Mouse (Mus musculus) thymus, adult 18-20 months (tissue): ENCODE measurements at regions not wholly inside any gene's neighbourhood (a gene's known extent, or its start where the extent isn't known, plus 50 kb on each side); places are given as distances from the start of the nearest gene placed in this dataset.

Experiments
- DNase-seq, 2 experiments: peaks; one replicate each; pipeline ENCODE4 v3.0.0; 2022; ENCODE audit warnings: mixed read lengths in 2 of 2

GRCm38 (mm10) chr9:41827356-41827755, 296.7 kb downstream of the Sorl1 start:
- DNase-seq, result no peak

DNA sequence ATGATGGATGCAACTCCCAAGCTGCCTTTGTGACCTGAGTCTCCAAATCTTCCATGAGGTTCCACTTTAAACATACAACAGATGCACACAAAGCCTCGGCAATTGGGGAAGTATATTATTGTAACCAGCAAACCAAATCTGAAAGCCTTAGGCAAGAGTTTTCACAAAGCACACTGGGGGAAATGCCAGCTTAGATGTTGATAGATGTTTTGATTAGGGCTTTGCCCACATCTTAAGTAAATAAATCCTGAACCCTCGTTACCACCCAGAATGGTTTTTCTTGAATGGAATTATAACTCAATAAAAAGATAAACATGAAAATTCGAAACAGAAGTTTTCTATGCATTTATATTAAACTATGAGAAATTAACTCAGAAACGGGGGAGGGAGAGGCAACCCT, 302.7 kb downstream of the Sorl1 start:
- DNase-seq, result no peak

GRCm38 (mm10) chr9:41817740-41818461, 306.2 kb downstream of the Sorl1 start:
- DNase-seq, result no peak

DNA sequence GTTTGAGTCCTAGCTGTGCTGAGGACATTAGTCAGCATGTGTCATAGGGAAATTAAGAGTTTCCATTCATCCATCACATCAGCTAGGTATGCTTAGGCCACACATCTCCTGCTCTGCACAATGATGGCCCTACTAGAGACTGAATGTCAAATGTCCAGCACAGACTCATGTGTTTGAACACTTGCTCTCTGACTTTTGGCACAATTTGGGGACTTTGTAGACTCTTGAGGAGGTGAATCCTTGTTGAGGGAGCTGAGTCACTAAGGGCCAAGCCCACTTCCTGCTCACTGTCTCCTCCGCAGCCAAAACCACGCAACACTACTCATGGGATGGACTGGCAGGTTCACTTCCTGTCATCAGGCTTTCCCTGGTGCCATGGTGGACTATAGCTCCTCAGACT, 308.2 kb downstream of the Sorl1 start:
- DNase-seq, result no peak

DNA sequence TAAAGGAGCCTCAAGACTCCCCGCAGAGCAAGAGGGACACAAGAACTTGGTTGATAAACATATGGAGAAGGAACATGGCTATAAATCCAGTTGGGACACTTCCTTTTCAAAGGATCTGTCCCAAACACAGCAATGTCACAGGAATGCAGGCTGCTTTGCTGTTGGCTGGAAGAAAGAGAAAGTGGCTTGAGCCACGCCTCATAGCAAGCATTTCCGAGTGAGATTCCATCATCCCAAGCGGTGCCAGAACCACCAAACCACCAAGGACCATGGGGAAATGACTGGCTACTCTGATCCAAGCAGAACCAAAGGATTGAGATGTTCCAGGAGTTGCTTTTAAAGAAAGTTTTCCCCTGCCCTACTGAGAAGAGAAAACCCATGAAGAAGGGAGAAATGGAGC, 314.8 kb downstream of the Sorl1 start:
- no peak for DNase-seq

- DNase-seq, result no peak
Measured at GRCm38 (mm10) chr9:41808791-41809190, 315.3 kb downstream of the Sorl1 start.

GRCm38 (mm10) chr9:41806289-41806621, 317.8 kb downstream of the Sorl1 start:
- DNase-seq, result no peak

- no peak for DNase-seq
Measured at GRCm38 (mm10) chr9:41805491-41806288, 318.4 kb downstream of the Sorl1 start.

- DNase-seq, result no peak
Measured at GRCm38 (mm10) chr9:41804711-41805331, 319.3 kb downstream of the Sorl1 start.

DNA sequence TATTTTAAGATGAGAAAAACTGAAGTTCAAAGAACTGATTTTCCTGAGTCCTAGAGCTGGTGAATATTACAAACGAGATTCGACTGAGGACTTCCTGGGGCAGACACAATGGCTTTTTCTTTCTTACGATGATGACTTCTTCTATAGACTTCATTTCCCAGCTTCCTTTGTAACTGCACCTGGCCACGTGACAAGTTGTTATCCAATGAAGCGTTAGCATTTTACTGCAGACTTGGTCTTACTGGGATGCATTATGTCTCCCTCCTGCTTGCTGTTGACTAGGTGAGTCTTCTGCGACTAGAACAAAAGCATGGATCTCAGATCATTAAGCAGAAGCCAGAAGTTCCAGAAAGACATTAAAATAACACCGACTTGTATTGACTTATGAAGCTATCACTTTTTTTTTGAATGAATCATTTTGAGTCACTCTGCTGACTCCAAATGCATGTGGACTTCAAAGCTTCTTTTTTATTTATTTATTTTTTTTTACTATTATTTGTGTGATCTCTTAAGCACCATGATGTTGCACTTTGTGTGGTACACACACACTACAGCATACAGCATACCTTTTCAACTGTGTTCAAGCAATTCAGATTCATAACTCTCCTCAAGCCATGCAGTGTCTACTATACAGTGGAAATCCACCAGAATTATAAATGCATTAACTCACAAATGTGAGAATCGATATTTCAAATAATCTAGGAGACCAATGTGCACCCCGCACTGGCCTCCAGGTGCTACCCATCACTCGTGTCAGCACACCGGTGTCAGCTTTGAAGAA, 320.2 kb downstream of the Sorl1 start:
- no peak for DNase-seq

GRCm38 (mm10) chr9:41801376-41801775, 322.7 kb downstream of the Sorl1 start:
- DNase-seq, result no peak

DNA sequence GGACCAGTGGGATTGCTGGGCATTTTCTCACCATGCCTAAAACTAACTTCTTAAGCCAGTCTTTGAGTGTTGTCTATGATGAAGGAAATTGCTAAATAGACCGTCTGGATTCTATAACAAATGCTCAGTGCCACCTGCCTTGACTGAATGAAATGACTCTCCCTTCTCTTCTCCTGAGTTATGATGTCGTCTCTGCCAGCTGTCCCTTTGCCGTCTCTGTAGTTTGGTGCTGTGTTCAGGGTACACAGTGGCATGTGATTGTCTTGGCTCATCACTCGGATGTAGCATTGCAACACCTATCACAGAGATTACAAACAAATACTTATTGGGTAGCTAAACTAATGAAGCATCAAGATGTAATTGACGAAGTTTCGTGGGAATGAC, 331.3 kb downstream of the Sorl1 start:
- no peak for DNase-seq

DNA sequence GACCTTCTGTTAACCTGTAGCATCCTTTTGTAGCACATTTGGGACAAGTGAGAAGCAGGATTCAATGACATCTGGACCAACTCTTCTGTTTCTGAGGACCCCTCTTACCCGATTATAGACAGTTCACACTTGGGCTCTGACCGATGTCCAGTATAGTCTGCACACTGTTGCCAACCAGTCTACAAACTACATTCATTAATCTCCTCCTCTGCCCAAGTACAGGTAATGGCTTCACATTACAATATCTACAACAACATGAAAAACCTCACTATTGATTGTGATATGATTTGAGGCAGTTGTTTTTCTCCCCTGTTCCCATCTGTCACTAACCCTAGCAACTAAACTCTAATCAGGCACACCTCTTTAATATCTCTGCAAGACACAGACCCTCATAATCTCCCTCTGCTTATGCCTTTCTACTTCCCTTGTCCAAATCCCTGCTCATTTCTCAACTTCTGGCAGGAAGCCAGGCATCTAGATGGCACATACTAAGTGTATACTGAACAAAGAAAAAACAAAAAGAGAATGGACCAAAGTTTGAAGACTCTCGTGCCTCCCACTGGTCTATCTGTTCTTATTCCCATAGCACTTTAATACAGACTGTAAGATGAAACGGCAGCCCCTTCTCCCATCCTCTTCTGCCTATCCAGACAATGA, 331.8 kb downstream of the Sorl1 start:
- no peak for DNase-seq

- DNase-seq, result no peak
Measured at GRCm38 (mm10) chr9:41791501-41792172, 332.5 kb downstream of the Sorl1 start.

- no peak for DNase-seq
Measured at GRCm38 (mm10) chr9:41785131-41785530, 339.0 kb downstream of the Sorl1 start.

- no peak for DNase-seq
Measured at GRCm38 (mm10) chr9:41772281-41772902, 351.7 kb downstream of the Sorl1 start.

DNA sequence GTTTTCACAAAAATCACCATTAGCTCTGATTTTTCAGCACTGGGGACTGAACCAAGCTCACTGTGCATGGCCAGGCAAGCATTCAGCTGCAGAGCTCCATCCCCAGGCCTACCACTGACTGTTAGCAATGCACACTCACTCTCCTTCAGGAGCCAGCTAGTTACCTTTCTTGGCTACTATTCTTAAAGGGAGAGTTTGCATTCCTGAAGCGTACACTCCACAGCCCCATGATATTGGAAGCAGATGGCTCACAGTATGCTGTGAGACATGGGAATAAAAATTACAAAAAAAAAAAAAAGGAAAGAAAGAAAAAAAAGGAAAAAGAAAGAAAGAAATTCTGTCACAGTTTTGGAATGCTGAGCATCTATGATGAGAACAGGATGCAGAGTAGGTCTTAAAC, 352.8 kb downstream of the Sorl1 start:
- no peak for DNase-seq

DNA sequence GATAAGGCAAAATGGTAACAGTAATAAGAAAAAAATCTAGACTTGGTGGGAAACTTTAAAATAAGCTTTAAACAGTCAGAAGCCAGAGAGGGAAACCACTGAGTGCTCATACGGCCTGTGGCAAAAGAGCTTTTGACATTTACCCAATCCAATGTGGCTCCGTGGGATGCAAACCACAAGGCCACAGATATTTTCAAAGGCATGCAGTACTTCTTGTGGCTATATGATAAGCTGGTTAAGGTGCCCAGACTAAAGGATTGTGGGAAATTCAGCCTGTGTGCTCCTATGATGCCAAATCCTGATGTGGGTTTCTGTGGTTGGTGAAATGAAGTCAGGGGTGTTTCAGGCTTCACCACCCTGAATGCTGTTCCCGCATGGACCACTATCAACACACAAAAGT, 355.8 kb downstream of the Sorl1 start:
- DNase-seq, result no peak

DNA sequence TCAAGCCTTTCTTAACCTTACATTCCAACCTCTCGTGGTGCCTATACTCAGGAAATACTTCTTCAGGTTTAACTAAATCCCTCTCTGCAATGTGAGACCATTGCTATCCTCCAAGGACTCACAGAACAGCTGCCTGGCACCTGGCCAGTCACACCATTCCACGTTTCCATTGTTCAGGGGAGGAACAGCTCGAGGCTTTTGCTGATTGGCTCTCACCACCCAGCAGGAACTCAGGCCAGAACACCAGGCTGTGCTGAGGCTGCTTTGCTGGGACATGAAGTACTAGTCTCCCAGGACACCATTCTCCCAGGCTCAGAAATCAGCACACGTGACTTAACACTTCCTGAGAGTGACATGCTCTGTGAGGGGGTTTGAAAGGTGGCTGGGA, 357.6 kb downstream of the Sorl1 start:
- DNase-seq, result no peak

DNA sequence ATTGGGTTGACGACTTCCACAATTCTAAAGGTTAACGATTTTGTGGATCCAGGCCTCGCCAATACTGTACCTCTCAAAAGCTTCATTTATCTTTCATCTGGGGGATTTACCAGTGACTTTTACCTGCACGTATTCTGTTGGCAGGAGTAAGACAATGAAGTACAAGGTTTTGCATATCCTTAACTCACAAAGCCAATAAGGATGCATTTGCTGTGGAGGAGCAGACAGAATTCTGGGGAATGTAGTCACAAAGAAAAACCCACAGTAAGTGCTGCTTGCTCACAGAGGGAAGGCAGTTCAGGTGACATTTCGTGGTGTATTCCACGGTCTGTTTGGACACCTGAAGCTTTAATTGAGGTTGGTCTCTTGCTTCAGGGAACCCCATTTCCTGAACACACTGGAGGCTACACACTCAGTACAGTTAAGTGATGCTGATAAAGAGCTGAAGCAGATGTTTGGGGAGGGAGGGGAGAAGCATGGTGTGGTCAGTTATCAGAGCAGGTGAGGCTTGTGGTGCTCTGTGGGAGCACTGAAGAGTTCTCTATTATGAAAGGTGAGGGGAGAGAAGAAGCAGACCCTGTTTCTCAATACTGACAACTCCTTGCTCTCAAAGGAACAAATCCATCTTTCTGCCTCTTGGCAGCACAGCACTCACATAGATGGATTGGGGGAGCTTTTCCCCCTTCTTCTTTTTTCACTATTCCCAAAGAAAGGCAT, 358.1 kb downstream of the Sorl1 start:
- no peak for DNase-seq

- no peak for DNase-seq
Measured at GRCm38 (mm10) chr9:41761050-41761576, 363.0 kb downstream of the Sorl1 start.
